Mouse (Mus musculus) E14TG2a.4 (cell line): ENCODE data around the gene Mrpl19.

ENCODE experiments used
- H3K27me3 ChIP-seq: 2 replicates; pipeline ENCODE4 v1.6.1; 2014; ENCODE audit warnings: low read length, control low read depth; ENCODE audit not compliant: insufficient read depth
- H3K36me3 ChIP-seq: 2 replicates; pipeline ENCODE4 v1.6.1; 2014; ENCODE audit warnings: low read length, control low read depth; ENCODE audit not compliant: insufficient read depth
- H3K4me1 ChIP-seq: replicated peaks from 2 replicates; pipeline ENCODE4 v1.6.1; 2014; ENCODE audit warnings: low read depth, low read length, control low read depth
- H3K4me3 ChIP-seq: replicated peaks from 2 replicates; pipeline ENCODE4 v1.5.1; 2014; ENCODE audit warnings: mild to moderate bottlenecking, low read length
- H3K9me3 ChIP-seq: 2 replicates; pipeline ENCODE4 v1.6.1; 2014; ENCODE audit warnings: low read length, control low read depth
- CTCF ChIP-seq: conservative IDR thresholded peaks from 2 replicates; pipeline ENCODE4 v1.5.1; 2014; ENCODE audit warnings: low read length
- NANOG ChIP-seq: IDR thresholded peaks from 2 replicates; pipeline ENCODE4 v1.6.1; 2014; ENCODE audit warnings: borderline replicate concordance, low read length, mixed read lengths
- POU5F1 ChIP-seq: IDR thresholded peaks from 2 replicates; pipeline ENCODE4 v1.6.1; 2014; ENCODE audit warnings: low read length, borderline replicate concordance

The Mrpl19 gene

GRCm38 (mm10) chr6:81979286-81979685, 13.5 kb upstream of the Mrpl19 start:
- no peak overlapping the region for H3K4me3 ChIP-seq
- H3K36me3 ChIP-seq, result no peaks in the 10 kb centered on the region
- H3K4me1 ChIP-seq, result no peaks in the 10 kb centered on the region
- TF ChIP-seq POU5F1 (no peak), NANOG (no peak), CTCF (no peak)
- H3K27me3 ChIP-seq, result no peaks in the 10 kb centered on the region
- H3K9me3 ChIP-seq, result no peaks in the 10 kb centered on the region

- H3K27me3 ChIP-seq, result no peaks in the 10 kb centered on the region
- H3K4me1 ChIP-seq, result peaks cover 4% of the 10 kb centered on the region; the same call in 1 of the 2 replicates
- no peaks in the 10 kb centered on the region for H3K9me3 ChIP-seq
- H3K4me3 ChIP-seq, result no peak overlapping the region
- TF ChIP-seq NANOG (no peak), CTCF (peak; percentile 71), POU5F1 (no peak)
- no peaks in the 10 kb centered on the region for H3K36me3 ChIP-seq
Observed at GRCm38 (mm10) chr6:81975971-81976621, 10.3 kb upstream of the Mrpl19 start.

- H3K27me3 ChIP-seq, result no peaks in the 10 kb centered on the region
- H3K9me3 ChIP-seq, result no peaks in the 10 kb centered on the region
- TF ChIP-seq NANOG (no peak), POU5F1 (no peak), CTCF (no peak)
- no peaks in the 10 kb centered on the region for H3K36me3 ChIP-seq
- H3K4me3 ChIP-seq, result no peak overlapping the region
- H3K4me1 ChIP-seq, result peaks cover 4% of the 10 kb centered on the region; the same call in 1 of the 2 replicates
Observed at GRCm38 (mm10) chr6:81972595-81972994, 6.8 kb upstream of the Mrpl19 start.

GRCm38 (mm10) chr6:81971196-81971595, 5.4 kb upstream of the Mrpl19 start:
- H3K27me3 ChIP-seq, result no peaks in the 10 kb centered on the region
- TF ChIP-seq NANOG, result no peak
- TF ChIP-seq CTCF, result no peak
- TF ChIP-seq POU5F1, result no peak

GRCm38 (mm10) chr6:81966068-81966544, 348 bp upstream of the Mrpl19 start:
- Histone ChIP-seq H3K9me3 (no peaks in the 10 kb centered on the region), H3K4me1 (peaks cover 29% of the 10 kb centered on the region), H3K4me3 (peak overlapping the region; percentile 97), H3K27me3 (no peaks in the 10 kb centered on the region), H3K36me3 (peaks cover 33% of the 10 kb centered on the region)
- TF ChIP-seq CTCF, result no peak
- no peak for TF ChIP-seq POU5F1
- TF ChIP-seq NANOG, result no peak

More at GRCm38 (mm10) chr6:81971196-81971595, 5.4 kb upstream of the Mrpl19 start:
- no peaks in the 10 kb centered on the region for H3K9me3 ChIP-seq
- peaks cover 8% of the 10 kb centered on the region; the same call in 1 of the 2 replicates for H3K4me1 ChIP-seq
- H3K36me3 ChIP-seq, result no peaks in the 10 kb centered on the region
- no peak overlapping the region for H3K4me3 ChIP-seq

GRCm38 (mm10) chr6:81960284-81960683, 5.5 kb downstream of the Mrpl19 start:
- TF ChIP-seq POU5F1 (no peak), NANOG (no peak), CTCF (no peak)
- Histone ChIP-seq H3K4me3 (no peak overlapping the region), H3K9me3 (no peaks in the 10 kb centered on the region), H3K4me1 (peaks cover 27% of the 10 kb centered on the region), H3K36me3 (peaks cover 78% of the 10 kb centered on the region), H3K27me3 (no peaks in the 10 kb centered on the region)

GRCm38 (mm10) chr6:81959866-81960265, 5.9 kb downstream of the Mrpl19 start:
- H3K36me3 ChIP-seq, result peaks cover 79% of the 10 kb centered on the region
- peaks cover 26% of the 10 kb centered on the region for H3K4me1 ChIP-seq
- H3K27me3 ChIP-seq, result no peaks in the 10 kb centered on the region
- no peaks in the 10 kb centered on the region for H3K9me3 ChIP-seq
- H3K4me3 ChIP-seq, result no peak overlapping the region
- TF ChIP-seq NANOG (no peak), POU5F1 (no peak), CTCF (no peak)

GRCm38 (mm10) chr6:81957992-81958391, 7.8 kb downstream of the Mrpl19 start:
- H3K9me3 ChIP-seq, result no peaks in the 10 kb centered on the region
- H3K27me3 ChIP-seq, result no peaks in the 10 kb centered on the region
- peaks cover 77% of the 10 kb centered on the region for H3K36me3 ChIP-seq
- H3K4me1 ChIP-seq, result peaks cover 13% of the 10 kb centered on the region
- no peak overlapping the region for H3K4me3 ChIP-seq
- TF ChIP-seq POU5F1 (no peak), CTCF (no peak), NANOG (no peak)

GRCm38 (mm10) chr6:81956399-81956798, 9.4 kb downstream of the Mrpl19 start:
- Histone ChIP-seq H3K9me3 (no peaks in the 10 kb centered on the region), H3K4me1 (peaks cover 4% of the 10 kb centered on the region; the same call in 1 of the 2 replicates)

More at GRCm38 (mm10) chr6:81956399-81956798, 9.4 kb downstream of the Mrpl19 start:
- Histone ChIP-seq H3K4me3 (no peak overlapping the region), H3K36me3 (peaks cover 78% of the 10 kb centered on the region), H3K27me3 (no peaks in the 10 kb centered on the region)
- TF ChIP-seq POU5F1, result no peak
- peak; percentile 26; the same call in 1 of the 2 replicates for TF ChIP-seq CTCF
